Mouse (Mus musculus) thymus, postnatal 0 days (tissue): Measurements from ENCODE around the gene Trim23. TPM values are rescaled to one million over a fixed set of nuclear protein-coding genes. Genes with fewer than 3 reads are reported as not detected.

Source experiments
- polyA plus RNA-seq: library from polyadenylated mRNA; unstranded; fragments of >200 nt; fragmentation: Nextera tagmentation; extraction: Ambion mirVana; gene quantifications from 2 replicates; pipeline ENCODE4 v1.2.1, GENCODE M21; 2015

The Trim23 gene
- polyA plus RNA-seq, 1 experiment from 2014 or later: 15.6 TPM

Other genes starting within 250 kb of the Trim23 start
- gene Nln, start 69.2 kb upstream of the Trim23 start, polyA plus RNA-seq: 7.3 and 7.9 TPM in 2 replicates
- gene Sgtb, start 69.1 kb upstream of the Trim23 start, polyA plus RNA-seq: 0.68 and 0.72 TPM in 2 replicates
- 56.6 and 57.3 TPM in 2 replicates for gene Trappc13, start 328 bp upstream of the Trim23 start, polyA plus RNA-seq
- gene Cenpk, start 49.8 kb downstream of the Trim23 start, polyA plus RNA-seq: 68.6 and 72.9 TPM in 2 replicates
- 16.7 and 17.1 TPM in 2 replicates for gene Ppwd1, start 50.0 kb downstream of the Trim23 start, polyA plus RNA-seq
- 1.8 and 2.1 TPM in 2 replicates for gene Adamts6, start 109.0 kb downstream of the Trim23 start, polyA plus RNA-seq